Mouse (Mus musculus): ENCODE results near the gene Csk.
A peak's percentile ranks its signal among the peaks of the same experiment; 100 is the strongest.

Csk gene

DNA sequence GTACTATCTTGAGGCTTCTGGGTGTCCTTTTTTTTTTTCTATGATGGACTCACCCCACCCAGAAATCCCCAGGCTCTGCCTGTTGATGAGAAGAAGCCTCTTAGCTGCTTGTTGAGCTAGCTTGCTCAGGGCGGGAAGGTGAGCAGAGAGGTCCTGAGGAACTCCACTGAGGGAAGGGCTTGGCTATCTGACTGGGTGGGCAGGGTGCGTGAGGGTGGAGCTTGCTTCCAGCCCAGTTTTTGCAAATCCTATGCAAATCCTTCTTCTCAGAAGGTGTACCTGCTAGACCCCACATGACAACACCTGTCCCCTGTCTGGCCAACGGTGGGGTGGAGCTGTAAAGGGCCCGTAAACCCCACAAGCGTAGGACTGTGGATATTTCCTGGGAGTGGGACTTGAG lies at the start of gene Csk:
Gene Csk, minus strand, starts transcription at position 349 of the 400 bp plus-strand sequence.
- no peak for DNase-seq (ENCODE audit: low read depth, low spot score)

DNA sequence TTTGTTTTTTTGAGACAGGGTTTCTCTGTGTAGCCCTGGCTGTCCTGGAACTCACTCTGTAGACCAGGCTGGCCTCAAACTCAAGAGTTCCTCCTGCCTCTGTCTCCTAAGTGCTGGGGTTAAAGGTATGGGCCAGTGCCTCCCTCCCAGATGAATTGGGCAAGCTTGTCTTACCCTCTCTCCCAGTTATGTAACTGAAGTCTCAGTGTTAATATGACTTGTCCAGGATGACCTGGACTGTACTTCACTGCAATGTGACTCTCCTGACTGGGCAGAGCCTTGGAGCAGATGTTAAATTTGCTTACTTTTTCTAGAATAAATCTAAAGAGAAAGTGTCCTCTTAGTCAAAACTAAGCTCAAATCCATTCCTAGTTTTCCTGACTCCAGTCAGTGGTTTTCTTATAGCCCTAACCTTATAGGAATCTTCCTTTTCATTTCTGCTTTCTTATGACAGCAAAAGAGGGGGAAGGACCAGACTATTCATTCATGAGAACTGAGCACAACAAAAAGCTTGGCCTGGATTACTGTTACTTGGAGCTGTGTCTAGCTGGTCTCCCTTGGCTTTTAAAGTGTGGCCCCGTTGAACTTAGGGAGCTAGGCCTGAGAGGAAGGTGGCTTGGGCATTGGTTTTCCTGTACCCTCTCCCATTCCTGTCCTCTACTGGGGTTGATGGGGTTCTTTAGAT lies 45.2 kb upstream of the Csk start:
- DNase-seq (ENCODE audit: low read depth, low spot score): no peak

DNA sequence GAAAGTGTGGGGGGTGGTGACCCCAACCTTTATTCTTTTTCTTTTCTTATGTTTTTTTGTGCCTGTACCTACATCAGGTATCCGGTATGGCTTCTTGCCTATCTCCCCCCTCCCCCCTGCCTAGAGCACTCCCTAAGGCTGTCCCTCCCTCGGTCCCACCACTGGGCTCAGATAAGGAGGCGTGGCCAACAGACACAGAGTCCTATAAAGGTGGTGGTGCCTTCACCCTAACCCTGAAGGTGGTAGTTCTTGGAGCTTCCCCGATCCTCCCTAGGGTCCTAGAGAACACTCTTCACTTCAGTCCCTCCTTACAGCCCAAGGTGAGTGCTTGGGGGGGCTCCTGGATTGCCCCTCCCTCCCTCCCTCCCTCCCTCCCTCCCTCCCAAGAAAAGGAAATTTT lies 43.9 kb upstream of the Csk start:
- no peak for DNase-seq (ENCODE audit: low read depth, low spot score)

DNA sequence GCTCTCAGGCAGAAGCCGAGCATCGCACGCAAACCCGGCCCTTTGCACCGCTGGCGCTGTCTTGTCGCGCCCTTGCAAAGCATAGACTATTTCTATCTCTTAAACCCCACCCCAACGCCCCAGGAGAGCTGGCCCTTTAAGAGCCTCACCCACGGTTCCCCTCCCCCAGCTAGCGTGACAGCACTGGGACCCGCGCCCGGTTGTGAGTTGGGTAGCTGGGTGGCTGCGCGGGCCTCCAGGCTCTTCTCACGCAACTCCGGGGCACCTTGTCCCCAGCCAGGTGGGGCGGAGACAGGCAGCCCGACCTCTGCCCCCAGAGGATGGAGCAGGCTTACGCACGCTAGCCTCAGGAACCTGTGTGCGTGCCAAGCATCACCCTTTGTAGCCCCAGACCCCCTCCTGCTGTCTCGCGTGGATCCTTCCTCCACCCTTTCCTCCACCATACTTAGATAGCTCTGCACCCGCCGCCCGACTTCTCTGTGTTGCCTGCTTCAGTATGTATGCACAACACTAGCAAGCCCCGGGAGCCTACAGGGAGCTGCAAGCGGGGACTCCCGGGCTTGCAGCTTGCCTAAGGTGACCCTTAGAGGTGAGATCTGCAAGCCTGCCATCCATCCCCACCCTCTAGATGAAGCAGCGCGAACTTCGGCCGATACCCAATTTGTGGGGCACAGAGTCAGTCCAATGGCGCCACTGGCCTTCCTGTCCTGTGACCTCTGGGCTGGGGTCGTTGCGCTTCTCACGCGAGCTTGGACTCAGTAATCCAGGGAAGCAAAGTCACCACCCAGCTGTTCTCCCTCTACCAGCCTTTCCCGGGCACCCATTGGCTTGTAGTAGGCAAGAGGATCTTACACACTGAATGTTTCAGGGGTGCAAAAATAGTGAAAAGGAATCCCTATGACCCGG lies 43.2 kb upstream of the Csk start:
- DNase-seq (ENCODE audit: low read depth, low spot score): no peak

DNA sequence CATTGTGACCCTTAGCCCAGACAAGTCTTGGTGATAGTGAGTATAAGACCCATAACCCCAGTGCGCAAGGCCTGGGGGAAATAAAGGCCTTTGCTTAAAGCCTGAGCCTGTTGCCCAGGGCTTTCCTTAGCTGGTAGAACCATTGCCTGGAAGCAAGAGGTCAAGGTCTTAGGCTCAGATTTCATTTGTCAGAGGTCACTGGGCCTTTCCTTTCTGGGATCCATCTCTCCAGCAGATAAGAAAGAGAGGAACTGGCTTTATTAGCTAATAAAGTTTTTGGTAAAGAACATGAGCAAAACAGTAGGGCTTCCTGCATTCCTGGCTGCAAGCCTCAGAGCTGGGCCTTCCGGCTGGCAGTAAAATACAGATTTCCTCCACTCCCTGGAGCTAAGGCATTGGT lies 40.7 kb upstream of the Csk start:
- DNase-seq (ENCODE audit: low read depth, low spot score): no peak

DNA sequence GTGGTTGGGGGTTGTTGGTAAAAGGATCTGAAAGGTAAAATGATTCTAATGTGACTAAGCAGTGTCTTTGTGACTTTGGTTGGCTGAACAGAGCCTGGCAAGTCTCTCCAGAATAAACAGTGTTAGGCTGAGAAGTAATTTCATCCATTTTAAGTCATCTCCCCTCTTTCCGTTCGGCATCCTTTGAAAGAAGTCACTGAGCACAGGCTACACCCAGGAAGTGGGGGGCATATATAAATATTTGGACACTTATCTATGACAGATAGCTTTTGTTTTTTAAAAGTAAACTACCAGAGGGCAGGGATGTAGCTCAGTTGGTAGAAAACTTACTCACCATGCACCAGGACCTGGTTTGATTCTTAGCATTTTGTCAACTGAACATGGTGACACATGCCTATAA lies 35.2 kb upstream of the Csk start:
- no peak for DNase-seq (ENCODE audit: low read depth, low spot score)

DNA sequence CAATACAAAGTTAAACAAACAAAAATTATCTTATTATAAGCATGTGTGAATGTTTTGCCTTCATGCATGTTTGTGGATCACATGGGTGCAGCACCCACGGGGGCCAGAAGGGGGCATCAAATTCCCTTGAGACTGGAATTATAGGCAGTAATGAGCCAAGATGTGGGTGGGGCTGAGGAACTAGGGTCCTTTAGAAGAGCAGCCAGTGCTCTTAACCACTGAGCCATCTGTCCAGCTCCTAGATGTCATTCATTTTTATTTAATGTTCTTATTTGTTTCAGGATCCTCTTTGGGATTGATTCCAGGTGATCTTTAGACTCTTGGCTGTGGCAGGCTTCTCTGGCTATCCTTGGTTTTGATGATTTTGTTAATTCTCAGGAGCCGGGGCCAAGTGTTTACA lies 34.7 kb upstream of the Csk start:
- DNase-seq (ENCODE audit: low read depth, low spot score): no peak

DNA sequence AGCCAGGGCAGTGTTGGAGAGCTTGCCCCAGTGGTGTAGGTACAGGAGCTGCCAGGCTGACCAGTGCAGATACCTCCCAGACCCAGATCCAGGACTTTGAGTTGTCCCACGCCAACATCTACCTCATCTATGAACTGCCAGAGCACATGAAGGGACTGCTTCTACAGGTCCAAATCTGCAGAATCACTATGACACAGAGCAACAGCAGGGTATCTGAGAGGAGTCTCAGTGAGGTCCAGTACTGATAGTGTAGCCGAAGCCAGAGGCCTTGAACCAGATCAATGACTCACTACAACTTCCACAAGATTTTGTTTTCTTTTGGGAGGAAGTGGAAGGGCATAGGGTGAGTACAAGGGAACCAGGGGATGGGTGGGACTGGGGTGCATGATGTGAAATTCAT lies 34.3 kb upstream of the Csk start, which contains the start of gene Cyp1a1:
Gene Cyp1a1, plus strand, starts transcription at position 178 of the 400 bp plus-strand sequence.
- no peak for DNase-seq (ENCODE audit: low read depth, low spot score)

DNA sequence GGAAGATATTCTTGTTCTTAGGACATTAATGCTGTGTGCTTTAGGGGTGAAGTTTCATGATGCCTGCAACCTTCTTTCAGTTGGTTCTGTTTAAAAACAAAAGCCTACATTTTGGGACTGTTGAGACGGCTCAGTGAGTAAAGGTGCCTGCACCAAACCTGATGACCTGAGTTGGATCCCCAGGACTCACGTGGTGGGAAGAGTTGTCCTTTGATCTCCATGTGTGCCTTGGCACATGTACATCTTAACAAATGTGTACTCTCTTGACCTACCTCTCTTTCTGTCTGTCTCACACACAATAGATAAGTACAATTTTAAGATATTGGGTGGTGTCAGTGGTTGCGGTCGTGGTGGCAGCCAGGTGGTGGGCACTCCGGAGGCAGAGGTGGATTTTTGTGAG lies 32.6 kb upstream of the Csk start:
- no peak for DNase-seq (ENCODE audit: low read depth, low spot score)

DNA sequence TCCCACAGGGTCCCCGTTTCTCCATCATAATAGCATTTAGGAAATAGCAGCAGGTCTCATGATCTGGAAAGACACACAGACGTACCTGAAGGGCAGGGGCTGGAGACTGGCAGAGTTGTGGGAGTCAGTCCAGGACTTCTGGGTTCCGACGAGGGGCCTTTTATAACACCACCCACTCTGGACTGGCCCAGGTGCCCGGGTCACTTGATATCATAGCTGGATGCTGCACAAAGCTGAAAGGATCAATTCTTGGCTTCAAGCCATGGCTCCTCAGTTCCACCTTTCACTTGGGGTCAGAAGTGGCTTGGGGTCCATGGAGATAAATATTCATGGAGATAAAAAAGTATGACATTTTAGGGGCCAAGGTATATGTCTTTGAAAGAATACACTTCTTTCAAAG lies 30.1 kb upstream of the Csk start, which contains the start of gene Cyp1a2:
Gene Cyp1a2, minus strand, starts transcription at position 184 of the 400 bp plus-strand sequence.
- no peak for DNase-seq (ENCODE audit: low read depth, low spot score)

DNA sequence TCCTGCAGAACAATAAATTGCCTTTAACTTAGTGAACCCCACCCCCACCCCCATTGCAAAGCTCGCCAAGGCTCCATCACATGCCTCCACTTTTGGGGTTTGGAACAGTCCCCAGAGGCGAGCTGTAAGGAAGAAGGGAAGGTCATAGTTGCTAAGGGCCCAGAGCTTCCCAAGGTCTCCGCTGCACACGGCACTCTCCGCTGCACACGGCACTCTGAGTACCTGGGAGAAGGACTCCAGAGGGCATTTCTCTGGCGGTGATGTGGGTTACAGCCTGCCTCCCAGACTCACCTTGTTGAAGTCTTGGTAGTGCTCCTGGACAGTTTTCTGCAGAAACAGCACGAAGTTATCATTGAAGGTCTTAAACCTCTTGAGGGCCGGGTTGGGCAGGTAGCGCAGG lies 28.0 kb upstream of the Csk start:
- no peak for DNase-seq (ENCODE audit: low read depth, low spot score)

DNA sequence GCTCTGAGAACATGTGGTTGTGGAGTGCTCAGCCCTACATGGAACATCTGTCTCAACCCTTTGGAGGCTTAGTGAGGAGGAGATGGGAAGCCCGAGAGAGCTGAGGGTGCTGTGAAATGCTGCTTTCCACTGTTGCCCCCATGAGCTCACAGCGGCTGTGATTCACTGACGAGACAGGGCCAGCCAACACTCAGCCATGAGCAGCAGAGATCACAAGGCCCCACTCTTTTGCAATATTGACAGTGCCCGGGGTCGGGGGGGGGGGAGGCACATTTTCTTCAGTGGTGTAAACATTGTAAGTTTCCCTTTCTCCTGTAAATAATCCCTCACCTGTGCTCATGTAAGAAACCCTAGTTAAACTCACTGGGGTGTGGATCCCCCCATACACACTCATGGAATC lies 18.1 kb upstream of the Csk start:
- no peak for DNase-seq (ENCODE audit: low read depth, low spot score)

DNA sequence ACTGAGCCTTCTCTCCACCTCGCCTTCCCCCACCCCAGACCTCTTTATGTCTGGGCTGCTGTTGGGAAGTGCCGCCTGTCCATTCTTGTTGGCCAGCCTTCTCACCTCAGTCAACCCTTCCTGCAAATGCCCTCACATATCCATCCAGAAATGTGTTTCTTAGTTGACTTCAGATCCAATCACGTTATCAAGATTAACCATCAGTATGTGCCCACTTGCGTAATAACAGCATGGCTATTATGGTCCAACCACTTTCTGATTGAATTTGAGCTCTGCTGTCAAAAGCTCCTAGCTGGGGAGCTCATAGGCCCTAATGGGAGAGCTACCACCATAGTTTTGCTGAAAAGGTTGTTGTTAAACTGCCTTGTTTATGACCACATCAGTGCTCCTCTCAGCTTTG lies 17.6 kb upstream of the Csk start:
- no peak for DNase-seq (ENCODE audit: low read depth, low spot score)

DNA sequence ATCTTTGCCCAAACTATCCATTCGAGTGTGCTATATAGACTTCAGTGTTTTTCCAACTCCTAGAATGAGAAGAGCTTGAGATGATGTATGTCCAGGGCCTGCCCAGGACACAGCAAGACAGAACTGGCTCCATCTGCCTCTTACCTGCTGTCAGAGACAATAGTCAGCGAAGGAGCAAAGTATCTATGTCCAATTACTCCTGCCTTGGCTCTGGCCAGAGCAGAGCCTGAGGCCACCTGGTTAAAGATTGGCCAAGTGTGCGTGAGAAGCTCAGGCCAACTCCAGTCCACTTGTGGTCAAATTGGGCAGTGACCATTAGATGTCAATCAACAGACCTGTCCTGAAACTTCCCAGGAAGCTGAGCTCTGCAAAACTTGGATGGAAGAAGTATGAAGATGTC lies 16.1 kb upstream of the Csk start:
- no peak for DNase-seq (ENCODE audit: low read depth, low spot score)

DNA sequence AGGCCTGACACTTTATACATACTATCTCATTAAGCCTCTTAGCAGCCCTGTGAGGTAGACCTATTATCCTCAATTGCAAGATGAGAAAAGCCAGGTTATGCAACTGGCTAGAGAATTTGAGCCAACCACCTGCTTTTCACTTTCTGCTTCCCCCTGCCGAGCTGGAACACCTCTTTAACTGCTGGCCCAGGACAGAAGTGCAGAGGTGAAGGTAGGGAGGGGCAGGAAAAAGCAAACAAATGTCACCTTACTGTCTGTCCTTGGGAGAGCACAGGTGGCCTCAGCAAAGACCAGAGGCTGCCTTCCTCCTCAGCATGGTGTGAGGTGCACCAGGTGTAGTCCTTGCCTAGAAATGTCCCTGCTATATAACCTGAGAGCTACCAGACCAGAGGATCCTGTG lies 14.8 kb upstream of the Csk start:
- DNase-seq (ENCODE audit: low read depth, low spot score): no peak

DNA sequence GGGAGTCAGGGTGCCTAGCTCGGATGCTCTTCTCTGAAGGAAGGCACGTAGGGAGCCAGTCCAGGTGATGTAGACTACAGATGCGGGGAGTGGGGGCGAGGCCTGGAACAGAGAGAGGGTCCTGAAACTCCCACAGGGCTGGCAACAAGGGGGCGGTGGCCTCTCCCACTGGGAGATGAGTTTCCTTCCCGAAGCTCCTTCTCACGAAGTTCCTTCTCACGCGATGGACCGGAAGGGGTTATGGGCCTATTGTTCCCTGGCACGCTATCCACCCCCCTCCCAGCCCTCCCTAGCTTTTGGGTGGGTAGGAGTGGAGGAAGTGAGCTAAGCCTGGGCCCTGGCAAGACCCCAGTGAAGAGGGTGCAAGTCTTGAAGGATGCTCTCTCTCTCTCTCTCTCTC lies 14.4 kb upstream of the Csk start:
- DNase-seq (ENCODE audit: low read depth, low spot score): no peak

DNA sequence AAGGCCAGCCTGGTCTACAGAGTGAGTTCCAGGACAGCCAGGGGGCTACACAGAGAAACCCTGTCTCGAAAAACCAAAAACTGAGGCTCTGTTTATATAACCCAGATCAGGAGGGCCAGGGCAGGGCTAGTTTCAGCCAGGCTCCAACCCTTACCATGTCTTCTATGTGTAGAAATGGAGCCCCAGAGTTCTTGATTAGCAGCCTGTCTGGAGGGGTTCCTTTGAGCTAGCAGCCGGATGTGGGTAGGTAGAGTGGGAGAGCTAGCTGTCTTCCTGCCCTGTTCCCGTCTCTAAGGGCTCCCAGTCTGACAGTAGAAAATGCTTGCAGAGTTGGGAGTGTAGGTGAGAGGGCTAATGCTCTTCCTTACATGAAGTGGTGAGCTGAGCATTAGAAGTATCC lies 13.7 kb upstream of the Csk start:
- no peak for DNase-seq (ENCODE audit: low read depth, low spot score)

DNA sequence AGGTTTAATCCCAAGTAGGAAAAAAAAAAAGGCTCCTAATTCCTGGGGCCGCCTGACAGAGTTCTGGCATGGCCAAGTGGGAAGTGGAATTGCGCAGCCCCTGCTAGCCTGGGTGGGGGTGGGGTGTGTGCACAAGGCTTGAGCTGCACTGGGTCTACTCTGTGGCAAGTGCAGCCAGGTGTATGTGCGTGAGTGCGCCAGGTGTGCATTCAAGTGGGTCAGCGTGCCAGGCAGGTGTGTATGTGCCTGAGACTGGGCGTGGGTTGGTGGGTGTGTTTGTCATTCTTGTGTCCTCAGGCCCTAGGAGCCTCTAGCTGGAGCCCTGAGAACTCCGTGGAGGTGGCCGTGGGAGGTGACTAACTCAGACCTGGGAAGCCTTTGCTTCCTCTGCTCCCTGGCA lies 13.1 kb upstream of the Csk start:
- DNase-seq (ENCODE audit: low read depth, low spot score): no peak

DNA sequence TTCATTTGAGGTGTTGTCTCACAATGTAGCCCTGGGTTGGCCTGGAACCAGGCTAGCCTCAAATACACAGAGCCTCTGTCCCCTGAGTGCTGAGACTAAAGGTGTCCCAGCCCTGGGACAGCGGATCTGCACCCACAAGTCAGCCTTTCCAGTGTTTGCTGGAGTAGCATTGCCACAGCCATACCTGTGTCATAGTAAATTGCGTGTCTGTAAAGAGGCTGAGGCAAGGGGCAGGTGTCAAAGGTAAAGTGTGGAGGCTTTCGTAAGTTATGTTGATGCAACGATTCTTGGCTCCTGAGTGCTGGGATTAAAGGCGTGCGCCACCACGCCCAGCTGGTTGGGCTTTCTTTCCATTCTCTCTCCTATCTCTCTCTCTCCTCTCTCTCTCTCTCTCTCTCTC lies 11.2 kb upstream of the Csk start:
- no peak for DNase-seq (ENCODE audit: low read depth, low spot score)

DNA sequence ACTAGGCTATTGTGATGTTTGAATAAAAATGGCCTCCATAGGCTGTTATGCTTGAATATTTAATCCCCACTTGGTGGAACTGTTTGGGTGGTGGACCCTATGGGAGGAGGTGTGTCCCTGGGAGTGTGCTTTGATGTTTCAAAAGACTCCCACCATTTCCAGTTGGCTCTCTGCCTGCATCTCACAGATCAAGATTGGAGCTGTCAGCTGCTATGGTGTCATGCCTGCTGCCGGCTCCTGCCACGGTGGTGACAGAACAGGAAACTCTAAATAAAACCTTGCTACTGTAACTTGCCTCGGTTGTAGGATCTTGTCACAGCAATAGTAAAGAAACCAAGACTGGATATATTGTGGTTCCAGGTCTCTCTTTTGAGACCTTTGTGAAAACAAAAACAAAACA lies 8.1 kb upstream of the Csk start:
- no peak for DNase-seq (ENCODE audit: low read depth, low spot score)

DNA sequence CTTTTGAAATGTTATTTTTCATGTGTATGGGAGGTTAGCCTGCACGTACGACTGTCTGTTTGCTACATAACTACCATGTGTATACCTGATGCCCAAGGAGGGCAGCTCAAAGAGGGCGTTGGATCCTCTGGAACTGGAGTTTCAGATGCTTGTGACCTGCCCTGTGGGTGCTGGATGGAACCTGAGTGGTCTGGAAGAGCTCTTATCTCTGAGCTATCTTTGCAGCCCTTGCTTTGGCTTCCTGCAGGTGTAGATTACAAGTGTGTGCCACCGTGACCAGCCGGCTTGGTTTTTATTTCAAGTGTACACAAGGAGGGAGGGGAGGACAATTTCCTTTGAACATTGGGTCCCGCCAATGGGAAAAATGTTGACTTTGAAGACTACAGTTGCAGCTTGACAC lies 7.1 kb upstream of the Csk start:
- DNase-seq (ENCODE audit: low read depth, low spot score): no peak

DNA sequence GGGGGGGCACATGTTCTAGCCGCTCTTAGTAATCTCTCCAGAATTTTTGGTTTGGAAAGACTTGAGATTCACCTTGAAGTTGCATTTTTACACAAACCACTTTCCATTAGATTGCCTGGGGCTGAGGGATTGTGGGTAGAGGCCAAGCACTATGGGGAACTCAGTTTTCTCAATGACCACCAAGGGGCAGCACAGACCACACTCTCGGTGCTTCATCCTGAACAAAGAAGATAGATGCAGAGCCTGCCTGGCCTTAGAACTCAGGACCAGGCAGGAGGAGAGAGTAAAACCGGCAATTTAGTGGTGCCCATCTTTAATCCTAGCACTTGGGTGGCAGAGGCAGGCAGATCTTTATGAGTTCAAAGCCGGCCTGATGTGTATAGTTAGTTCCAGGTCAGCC lies 6.3 kb upstream of the Csk start:
- DNase-seq (ENCODE audit: low read depth, low spot score): peak; percentile 73

DNA sequence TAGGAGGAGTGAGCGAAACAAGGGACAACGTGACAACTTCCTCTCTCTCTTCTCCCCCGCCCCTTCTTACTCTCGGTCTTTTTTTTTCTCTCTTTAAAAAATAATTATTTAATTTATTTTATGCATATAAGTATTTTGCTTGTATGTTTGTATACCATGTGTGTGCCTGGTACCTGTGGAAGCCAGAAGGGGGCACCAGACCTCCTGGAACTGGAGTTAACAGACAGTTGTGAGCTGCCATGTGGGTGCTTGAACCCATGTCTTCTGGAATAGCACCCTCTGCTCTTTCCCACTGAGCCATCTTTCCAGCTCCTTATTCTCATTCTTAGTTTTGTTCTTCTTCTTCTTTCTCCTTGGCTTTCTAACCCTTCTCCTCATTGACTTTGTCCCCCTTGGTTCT lies 5.5 kb upstream of the Csk start:
- DNase-seq (ENCODE audit: low read depth, low spot score): no peak

Data from retina, postnatal 7 days (tissue).